Mouse (Mus musculus): ENCODE results near the gene Btbd9.

GRCm38 (mm10) chr17:30341556-30341955 lies 234.7 kb downstream of the Btbd9 start:
- TF ChIP-seq TCF12 (IDR thresholded peaks at IDR 0.05; ENCODE audit: insufficient read depth, poor library complexity, severe bottlenecking) = no peak
- no peak for TF ChIP-seq POLR2AphosphoS2 (IDR thresholded peaks at IDR 0.05; ENCODE audit: insufficient read length, low read depth)
- TF ChIP-seq E2F4 (IDR thresholded peaks at IDR 0.05; ENCODE audit: insufficient read depth) = no peak
- no peak for TF ChIP-seq USF1 (IDR thresholded peaks at IDR 0.05; ENCODE audit: low read depth)
- no peak for TF ChIP-seq POLR2A (IDR thresholded peaks at IDR 0.05; ENCODE audit: insufficient read length, low read depth)
- TF ChIP-seq CEBPB (IDR thresholded peaks at IDR 0.05; ENCODE audit: insufficient read depth, poor library complexity, severe bottlenecking) = no peak
